Mouse (Mus musculus) kidney, embryonic 14.5 days (tissue): Measurements from ENCODE around the gene Mybpc3. TPM values are rescaled to one million over a fixed set of nuclear protein-coding genes. Genes with fewer than 3 reads are reported as not detected.

Experiments
- ATAC-seq: fragments of 200-750 bp; cut with Nextera tagmentation; 2 replicates; pipeline ENCODE4 v1.8.0; 2017; ENCODE audit warnings: moderate number of reproducible peaks, mild to moderate bottlenecking, moderate TSS enrichment, moderate library complexity; ENCODE audit not compliant: low FRiP score, low TSS enrichment
- H3K27ac ChIP-seq: fragments of 300-500 bp; sonication (generic); 2 replicates; pipeline ENCODE4 v1.5.1; 2014; ENCODE audit warnings: low read depth, mild to moderate bottlenecking, low read length, moderate library complexity, mixed read lengths
- H3K27me3 ChIP-seq: fragments of 300-500 bp; sonication (generic); 2 replicates; pipeline ENCODE4 v1.6.1; 2014; ENCODE audit warnings: mild to moderate bottlenecking, low read length; ENCODE audit not compliant: control insufficient read depth, insufficient read depth
- H3K36me3 ChIP-seq: fragments of 300-500 bp; sonication (generic); 2 replicates; pipeline ENCODE4 v1.6.1; 2014; ENCODE audit warnings: low read length, mixed read lengths; ENCODE audit not compliant: control insufficient read depth, insufficient read depth
- H3K4me1 ChIP-seq: fragments of 300-500 bp; sonication (generic); 2 replicates; pipeline ENCODE4 v1.6.1; 2014; ENCODE audit warnings: low read length, mixed read lengths; ENCODE audit not compliant: control insufficient read depth, insufficient read depth
- H3K4me2 ChIP-seq: fragments of 300-500 bp; sonication (generic); replicated peaks from 2 replicates; pipeline ENCODE4 v1.6.1; 2014; ENCODE audit warnings: low read depth, mild to moderate bottlenecking, low read length
- H3K4me3 ChIP-seq: fragments of 300-500 bp; sonication (generic); 2 replicates; pipeline ENCODE4 v1.5.1; 2014; ENCODE audit warnings: mild to moderate bottlenecking, low read length
- H3K9ac ChIP-seq: fragments of 300-500 bp; sonication (generic); 2 replicates; pipeline ENCODE4 v1.6.1; 2014; ENCODE audit warnings: low read depth, mild to moderate bottlenecking, low read length, moderate library complexity
- H3K9me3 ChIP-seq: fragments of 300-500 bp; sonication (generic); 2 replicates; pipeline ENCODE4 v1.6.1; 2016; ENCODE audit warnings: low read length; ENCODE audit not compliant: control insufficient read depth
- WGBS: fragments of 180-500 bp; shearing (Covaris S2); extraction: QIAGEN DNeasy Blood & Tissue Kit; methylation state at CpG from one replicate; pipeline ENCODE4 v1.1.7; 2014; 5-methylcytosine and 5-hydroxymethylcytosine counted together
- polyA plus RNA-seq: library from polyadenylated mRNA; unstranded; fragments of >200 nt; fragmentation: Nextera tagmentation; extraction: Ambion mirVana; gene quantifications from 2 replicates; pipeline ENCODE4 v1.2.1, GENCODE M21; 2014

The Mybpc3 gene
- polyA plus RNA-seq, 1 experiment from 2014 or later, result not detected

DNA sequence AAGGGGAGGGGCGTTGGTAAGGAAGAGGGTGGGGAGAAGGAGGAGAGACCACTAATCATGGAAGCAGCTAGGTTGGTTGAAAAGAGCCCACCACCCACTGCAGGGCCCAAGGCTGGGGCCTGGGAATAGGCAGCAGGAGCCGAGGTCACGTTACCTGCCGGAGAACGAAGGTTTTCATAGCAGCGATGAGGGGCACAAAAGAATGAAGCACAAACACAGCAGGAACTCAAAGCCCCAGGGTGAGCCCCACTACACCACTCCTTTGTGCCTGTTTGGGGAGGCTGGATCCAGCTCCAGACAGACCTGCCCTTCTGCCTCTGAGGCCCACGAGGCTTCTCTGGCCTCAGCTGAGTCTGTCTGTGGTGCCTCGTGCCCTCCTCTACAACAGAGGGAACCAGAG, 21.8 kb downstream of the Mybpc3 start:
- 86% methylated on average over 8 of the region's 8 CpGs for WGBS
- H3K9me3 ChIP-seq, result no peaks in the 10 kb centered on the region
- H3K36me3 ChIP-seq, result peaks cover 3% of the 10 kb centered on the region; the same call in 1 of the 2 replicates
- H3K9ac ChIP-seq, result no peak overlapping the region
- no peak overlapping the region for H3K4me3 ChIP-seq
- no peak for ATAC-seq
- H3K4me1 ChIP-seq, result 0 out of 2 replicates have a peak, but pooled peaks cover 3% of the 10 kb centered on the region
- H3K27ac ChIP-seq, result no peak overlapping the region
- no peak overlapping the region for H3K4me2 ChIP-seq
- no peaks in the 10 kb centered on the region for H3K27me3 ChIP-seq

- Histone ChIP-seq H3K9me3 (no peaks in the 10 kb centered on the region), H3K27ac (no peak overlapping the region), H3K4me1 (0 out of 2 replicates have a peak, but pooled peaks cover 3% of the 10 kb centered on the region), H3K4me2 (no peak overlapping the region), H3K36me3 (peaks cover 3% of the 10 kb centered on the region; the same call in 1 of the 2 replicates), H3K9ac (no peak overlapping the region), H3K27me3 (no peaks in the 10 kb centered on the region), H3K4me3 (no peak overlapping the region)
- whole genome bisulfite sequencing, result 91% methylated on average over 6 of the region's 6 CpGs
- no peak for ATAC-seq
Observed at GRCm38 (mm10) chr2:91142920-91143319, 25.0 kb downstream of the Mybpc3 start.

DNA sequence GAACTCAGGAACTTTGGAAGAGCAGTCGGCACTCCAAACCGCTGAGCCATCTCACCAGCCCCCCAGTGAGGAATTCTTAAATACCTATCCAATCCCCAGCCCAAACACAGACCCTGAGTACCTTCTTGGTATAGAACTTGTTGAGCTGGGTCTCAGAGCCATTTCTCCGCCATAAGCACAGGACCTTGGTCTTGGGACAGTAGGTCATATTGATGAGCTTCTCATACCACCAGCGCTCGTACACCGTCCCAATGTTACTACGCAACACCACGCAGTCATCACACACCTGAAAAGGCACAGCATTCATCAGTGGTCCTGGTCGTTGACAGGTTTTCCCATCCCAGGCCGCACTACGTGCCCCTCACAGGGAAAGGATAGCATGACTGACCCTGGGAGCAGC, 25.5 kb downstream of the Mybpc3 start:
- H3K27ac ChIP-seq, result no peak overlapping the region
- WGBS, result 97% methylated on average over 11 of the region's 11 CpGs
- H3K9ac ChIP-seq, result no peak overlapping the region
- ATAC-seq, result no peak
- H3K4me1 ChIP-seq, result 0 out of 2 replicates have a peak, but pooled peaks cover 3% of the 10 kb centered on the region
- no peak overlapping the region for H3K4me3 ChIP-seq
- no peak overlapping the region for H3K4me2 ChIP-seq
- H3K9me3 ChIP-seq, result no peaks in the 10 kb centered on the region
- no peaks in the 10 kb centered on the region for H3K27me3 ChIP-seq
- peaks cover 3% of the 10 kb centered on the region; the same call in 1 of the 2 replicates for H3K36me3 ChIP-seq

- Histone ChIP-seq H3K4me3 (no peak overlapping the region), H3K4me2 (no peak overlapping the region), H3K36me3 (peaks cover 6% of the 10 kb centered on the region; the same call in 1 of the 2 replicates), H3K9me3 (no peaks in the 10 kb centered on the region), H3K9ac (no peak overlapping the region), H3K27me3 (no peaks in the 10 kb centered on the region), H3K4me1 (no peaks in the 10 kb centered on the region), H3K27ac (no peak overlapping the region)
- no peak for ATAC-seq
Observed at GRCm38 (mm10) chr2:91148101-91148500, 30.2 kb downstream of the Mybpc3 start.

DNA sequence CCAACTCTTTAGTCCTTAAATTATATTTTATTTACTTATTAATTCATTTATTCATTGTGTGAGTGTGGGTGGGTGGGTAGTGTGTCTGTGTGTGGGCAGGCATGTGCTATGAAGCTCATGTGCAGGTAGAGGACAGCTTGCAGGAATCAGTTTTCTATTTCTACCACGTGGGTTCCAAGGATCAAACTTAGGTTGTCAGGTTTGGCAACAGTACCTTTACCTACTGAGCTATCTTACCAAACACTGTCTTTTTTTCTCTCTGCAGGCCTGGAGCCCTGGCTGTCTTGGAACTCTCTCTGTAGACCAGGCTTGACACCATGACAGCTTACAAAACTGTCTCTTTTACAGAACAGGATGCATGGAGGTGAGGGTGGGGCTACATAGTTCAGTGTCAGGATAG, 33.4 kb downstream of the Mybpc3 start:
- no peak overlapping the region for H3K27ac ChIP-seq
- no peaks in the 10 kb centered on the region for H3K9me3 ChIP-seq
- WGBS, result 71% methylated on average over 1 of the region's 1 CpGs
- no peak overlapping the region for H3K9ac ChIP-seq
- ATAC-seq, result no peak
- no peaks in the 10 kb centered on the region for H3K4me1 ChIP-seq
- no peaks in the 10 kb centered on the region for H3K27me3 ChIP-seq
- no peak overlapping the region for H3K4me2 ChIP-seq
- no peak overlapping the region for H3K4me3 ChIP-seq
- peaks cover 11% of the 10 kb centered on the region; the same call in 1 of the 2 replicates for H3K36me3 ChIP-seq

GRCm38 (mm10) chr2:91152885-91153377, 35.0 kb downstream of the Mybpc3 start:
- Histone ChIP-seq H3K4me3 (no peak overlapping the region), H3K9ac (no peak overlapping the region), H3K36me3 (peaks cover 16% of the 10 kb centered on the region; the same call in 1 of the 2 replicates), H3K4me1 (no peaks in the 10 kb centered on the region), H3K9me3 (no peaks in the 10 kb centered on the region), H3K27me3 (no peaks in the 10 kb centered on the region), H3K4me2 (no peak overlapping the region), H3K27ac (no peak overlapping the region)
- ATAC-seq, result no peak
- WGBS, result 80% methylated on average over 3 of the region's 3 CpGs

DNA sequence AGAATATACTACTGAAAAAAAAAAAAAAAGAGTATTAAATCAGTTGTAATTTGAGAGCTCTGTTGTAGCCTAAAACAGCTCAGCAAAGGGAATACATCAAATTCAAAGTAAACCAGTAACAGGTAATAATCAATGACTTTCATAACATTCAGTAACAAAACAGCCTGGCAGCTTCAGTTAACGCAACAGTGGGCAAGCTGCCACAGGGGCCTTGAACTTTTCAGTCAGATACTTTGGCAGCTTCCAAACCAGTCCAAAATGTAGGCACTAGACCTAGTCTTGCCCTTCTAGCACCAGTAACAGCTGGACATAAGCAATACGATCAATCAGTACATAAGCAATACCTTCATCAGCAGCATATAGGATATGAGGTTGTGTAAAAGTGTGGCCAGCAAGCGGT, 36.1 kb downstream of the Mybpc3 start:
- Histone ChIP-seq H3K36me3 (peaks cover 18% of the 10 kb centered on the region; the same call in 1 of the 2 replicates), H3K4me3 (no peak overlapping the region), H3K9ac (no peak overlapping the region), H3K4me1 (no peaks in the 10 kb centered on the region), H3K27me3 (no peaks in the 10 kb centered on the region), H3K27ac (no peak overlapping the region), H3K9me3 (no peaks in the 10 kb centered on the region), H3K4me2 (no peak overlapping the region)
- 93% methylated on average over 3 of the region's 3 CpGs for WGBS
- no peak for ATAC-seq

- no peak for ATAC-seq
Observed at GRCm38 (mm10) chr2:91157002-91157752, 39.2 kb downstream of the Mybpc3 start.

GRCm38 (mm10) chr2:91160591-91160990, 42.6 kb downstream of the Mybpc3 start:
- Histone ChIP-seq H3K4me3 (no peak overlapping the region), H3K4me1 (no peaks in the 10 kb centered on the region), H3K9me3 (no peaks in the 10 kb centered on the region), H3K36me3 (peaks cover 11% of the 10 kb centered on the region; the same call in 1 of the 2 replicates), H3K4me2 (no peak overlapping the region), H3K27me3 (no peaks in the 10 kb centered on the region), H3K27ac (no peak overlapping the region), H3K9ac (no peak overlapping the region)
- ATAC-seq, result no peak
- 88% methylated on average over 6 of the region's 6 CpGs for WGBS

More at GRCm38 (mm10) chr2:91157002-91157752, 39.2 kb downstream of the Mybpc3 start:
- Histone ChIP-seq H3K4me1 (no peaks in the 10 kb centered on the region), H3K4me3 (no peak overlapping the region), H3K27ac (no peak overlapping the region), H3K9me3 (no peaks in the 10 kb centered on the region), H3K27me3 (no peaks in the 10 kb centered on the region), H3K9ac (no peak overlapping the region), H3K36me3 (peaks cover 15% of the 10 kb centered on the region; the same call in 1 of the 2 replicates), H3K4me2 (no peak overlapping the region)
- WGBS, result 22% methylated on average over 6 of the region's 6 CpGs
